Mouse (Mus musculus) layer of hippocampus, adult 2 months (tissue): Measurements from ENCODE around the gene Bloc1s3. TPM values are rescaled to one million over a fixed set of nuclear protein-coding genes. Genes with fewer than 3 reads are reported as not detected.
"Not testable (repeated sequence)": the region's sequence is repeated elsewhere in the genome, so short reads cannot be mapped to it uniquely, and the experiment has no call there.

Experiments
- DNase-seq, 2 experiments: peaks; one replicate each; pipeline ENCODE4 v3.0.0; 2022; ENCODE audit warnings: low spot score in 2 of 2
- H3K27ac ChIP-seq: fragments of 200-600 bp; 2 replicates; pipeline ENCODE4 v1.8.1; 2022
- H3K4me3 ChIP-seq: fragments of 200-600 bp; 2 replicates; pipeline ENCODE4 v1.8.1; 2022; ENCODE audit warnings: mild to moderate bottlenecking
- CTCF ChIP-seq: fragments of 200-600 bp; conservative IDR thresholded peaks from 2 replicates; pipeline ENCODE4 v1.8.1; 2022; ENCODE audit warnings: antibody characterized with exemption, mild to moderate bottlenecking, moderate library complexity
- total RNA-seq, 2 experiments: library from RNA; stranded (reverse); gene quantifications; 2 replicates each; pipeline ENCODE4 v1.2.3; 2021

Bloc1s3 gene
- total RNA-seq, 2 experiments from 2014 or later = 6.0 to 6.9 TPM

- Histone ChIP-seq H3K27ac (no peak overlapping the region), H3K4me3 (no peak overlapping the region)
- TF ChIP-seq CTCF = no peak
- no peak for DNase-seq
Measured at GRCm38 (mm10) chr7:19534676-19535075, 26.5 kb upstream of the Bloc1s3 start.

- DNase-seq = no peak
- H3K27ac ChIP-seq = no peak overlapping the region
- TF ChIP-seq CTCF = no peak
Measured at GRCm38 (mm10) chr7:19532240-19532639, 24.1 kb upstream of the Bloc1s3 start.

DNA sequence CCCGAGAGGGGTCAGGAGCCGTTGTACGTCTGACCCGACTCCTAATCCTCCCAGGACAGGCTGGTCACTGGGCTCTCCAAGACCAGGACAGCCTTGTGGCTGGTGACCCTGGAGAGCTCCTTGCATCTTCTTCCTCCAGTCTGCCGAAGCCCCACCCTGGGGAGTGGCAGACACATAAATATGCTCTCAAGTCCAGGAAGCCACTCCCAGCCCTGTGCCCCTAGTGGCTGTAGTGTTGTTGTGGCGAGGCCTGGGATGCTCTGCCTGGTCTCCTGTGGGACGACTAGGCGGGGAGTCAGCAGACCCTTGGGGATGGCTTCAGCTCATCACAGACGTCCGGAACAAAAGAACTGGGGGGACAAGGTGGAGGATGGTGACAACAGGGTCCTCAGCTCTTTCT, 22.9 kb upstream of the Bloc1s3 start:
- Histone ChIP-seq H3K27ac (no peak overlapping the region), H3K4me3 (no peak overlapping the region)
- TF ChIP-seq CTCF = no peak; the same call in 1 of the 2 replicates
- no peak for DNase-seq

More at GRCm38 (mm10) chr7:19532240-19532639, 24.1 kb upstream of the Bloc1s3 start:
- no peak overlapping the region for H3K4me3 ChIP-seq

- H3K27ac ChIP-seq = no peak overlapping the region
- no peak for DNase-seq
- no peak overlapping the region for H3K4me3 ChIP-seq
- 0 out of 2 replicates have a peak, but pooled peaks have one; percentile 12 for TF ChIP-seq CTCF
Measured at GRCm38 (mm10) chr7:19525105-19525481, 16.9 kb upstream of the Bloc1s3 start.

DNA sequence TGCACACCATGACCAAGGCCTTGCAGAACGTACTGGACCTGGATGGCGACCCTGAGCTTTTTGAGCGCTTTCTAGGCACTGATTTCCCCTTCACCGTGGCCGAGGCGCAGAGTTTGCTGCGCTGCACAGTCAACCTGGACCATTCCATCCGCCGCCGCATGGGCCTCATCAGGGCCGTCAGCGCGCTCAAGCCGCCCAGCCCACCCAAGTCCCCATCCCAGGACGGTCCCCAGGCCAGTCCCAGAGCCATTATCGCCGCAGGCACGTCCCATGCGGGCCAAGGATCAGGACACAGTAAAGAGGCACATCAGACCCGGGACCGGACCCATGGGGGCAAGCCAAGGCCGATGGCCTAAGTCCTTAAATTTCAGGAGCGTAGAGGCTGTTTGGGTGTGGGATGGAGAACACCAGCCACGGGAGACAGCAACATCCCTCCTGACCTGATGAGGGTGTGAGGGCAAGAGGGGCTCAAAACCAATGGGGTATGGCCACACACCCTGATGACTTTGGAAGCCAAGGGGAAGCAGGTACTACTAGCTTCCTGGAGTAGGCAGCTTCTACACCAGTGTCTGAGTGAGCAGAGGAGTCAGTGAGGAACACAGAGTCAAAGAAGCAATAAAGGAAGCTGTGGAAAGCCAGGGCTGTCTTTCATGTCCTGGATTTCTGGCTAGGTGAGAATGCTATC, 16.4 kb upstream of the Bloc1s3 start:
- no peak for TF ChIP-seq CTCF
- Histone ChIP-seq H3K4me3 (peak overlapping the region; percentile 47), H3K27ac (0 out of 2 replicates have a peak overlapping the region, but pooled peaks have one; percentile 29)
- no peak for DNase-seq

GRCm38 (mm10) chr7:19523757-19524419, 15.7 kb upstream of the Bloc1s3 start:
- DNase-seq = peak; percentile 60 to 67
- peak; percentile 82 for TF ChIP-seq CTCF
- Histone ChIP-seq H3K4me3 (peak overlapping the region; percentile 47), H3K27ac (0 out of 2 replicates have a peak overlapping the region, but pooled peaks have one; percentile 29)

GRCm38 (mm10) chr7:19523017-19523756, 15.0 kb upstream of the Bloc1s3 start:
- DNase-seq = no peak
- H3K4me3 ChIP-seq = peak overlapping the region; percentile 47
- TF ChIP-seq CTCF = no peak
- H3K27ac ChIP-seq = no peak overlapping the region

- no peak overlapping the region for H3K4me3 ChIP-seq
- no peak for TF ChIP-seq CTCF
- no peak for DNase-seq
- H3K27ac ChIP-seq = no peak overlapping the region
Measured at GRCm38 (mm10) chr7:19520032-19520431, 11.9 kb upstream of the Bloc1s3 start.

- Histone ChIP-seq H3K27ac (no peak within 1 kb of the TSS), H3K4me3 (peak within 1 kb of the TSS; percentile 13; the same call in 1 of the 2 replicates)
- TF ChIP-seq CTCF = peak; percentile 71
- DNase-seq = no peak
Measured at GRCm38 (mm10) chr7:19517652-19518365, 9.6 kb upstream of the Bloc1s3 start, which contains the start of gene Nkpd1. Nkpd1 (plus strand) TSS chr7:19517838.

- DNase-seq = no peak
- no peak for TF ChIP-seq CTCF
- Histone ChIP-seq H3K27ac (no peak overlapping the region), H3K4me3 (no peak overlapping the region)
Measured at GRCm38 (mm10) chr7:19512353-19512752, 4.2 kb upstream of the Bloc1s3 start.

DNA sequence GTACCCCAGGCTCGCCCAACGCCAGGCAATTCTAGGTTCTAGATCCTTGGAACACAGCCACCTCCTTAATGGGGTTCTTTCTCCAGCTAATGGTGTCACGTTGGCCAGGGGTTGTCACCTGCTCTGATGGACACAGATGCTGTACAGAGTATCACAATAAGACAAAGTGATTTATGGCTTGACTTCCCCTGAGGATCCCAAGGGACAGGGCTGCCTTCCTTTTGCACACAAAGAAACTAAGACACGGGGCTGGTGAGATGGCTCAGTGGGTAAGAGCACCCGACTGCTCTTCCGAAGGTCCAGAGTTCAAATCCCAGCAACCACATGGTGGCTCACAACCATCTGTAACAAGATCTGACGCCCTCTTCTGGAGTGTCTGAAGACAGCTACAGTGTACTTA, 3.8 kb upstream of the Bloc1s3 start:
- H3K4me3 ChIP-seq, DNase-seq, H3K27ac ChIP-seq: not testable (repeated sequence)

- Histone ChIP-seq H3K27ac (no peak overlapping the region), H3K4me3 (no peak overlapping the region; the same call in 1 of the 2 replicates)
- DNase-seq = no peak
- no peak for TF ChIP-seq CTCF
Measured at GRCm38 (mm10) chr7:19509786-19510185, 1.6 kb upstream of the Bloc1s3 start.
